Mouse (Mus musculus): ENCODE measurements around the gene 1700013F07Rik. TPM values are rescaled to one million over a fixed set of nuclear protein-coding genes. Genes with fewer than 3 reads are reported as not detected.
A peak's percentile ranks its signal among the peaks of the same experiment; 100 is the strongest.

1700013F07Rik gene
- polyA plus RNA-seq, 1 experiment from 2014 or later: not detected

GRCm38 (mm10) chr3:108536517-108537260 is 2.7 kb downstream of the 1700013F07Rik start, which contains the start of gene 5330417C22Rik:
5330417C22Rik (minus strand) TSS chr3:108536536.
- H3K27ac ChIP-seq (ENCODE audit: low read length): no peak within 1 kb of the TSS
- peak within 1 kb of the TSS; percentile 61 for H3K4me2 ChIP-seq (ENCODE audit: low read depth, low read length)
- H3K9me3 ChIP-seq (ENCODE audit: control insufficient read depth, low read length): no peaks in the 10 kb centered on the region
- H3K9ac ChIP-seq (ENCODE audit: low read depth, low read length): no peak within 1 kb of the TSS
- no peaks in the 10 kb centered on the region for H3K36me3 ChIP-seq (ENCODE audit: control insufficient read depth, insufficient read depth, low read length)
- ATAC-seq: peak; percentile 49
- peaks cover 11% of the 10 kb centered on the region for H3K4me1 ChIP-seq (ENCODE audit: control insufficient read depth, insufficient read depth, low read length)
- WGBS: 1% methylated on average over 35 of the region's 35 CpGs
- peak within 1 kb of the TSS; percentile 34 for H3K4me3 ChIP-seq (ENCODE audit: low read length)
- peaks cover 13% of the 10 kb centered on the region for H3K27me3 ChIP-seq (replicated peaks; ENCODE audit: control insufficient read depth, insufficient read depth, low read length)

GRCm38 (mm10) chr3:108537303-108537702 is 3.4 kb downstream of the 1700013F07Rik start:
- Histone ChIP-seq H3K9ac (ENCODE audit: low read depth, low read length) (no peak overlapping the region), H3K27me3 (replicated peaks; ENCODE audit: control insufficient read depth, insufficient read depth, low read length) (peaks cover 13% of the 10 kb centered on the region), H3K9me3 (ENCODE audit: control insufficient read depth, low read length) (no peaks in the 10 kb centered on the region), H3K4me1 (ENCODE audit: control insufficient read depth, insufficient read depth, low read length) (peaks cover 11% of the 10 kb centered on the region), H3K27ac (ENCODE audit: low read length) (no peak overlapping the region), H3K36me3 (ENCODE audit: control insufficient read depth, insufficient read depth, low read length) (no peaks in the 10 kb centered on the region), H3K4me3 (ENCODE audit: low read length) (0 out of 2 replicates have a peak overlapping the region, but pooled peaks have one; percentile 16), H3K4me2 (ENCODE audit: low read depth, low read length) (peak overlapping the region; percentile 45)
- ATAC-seq: peak; percentile 63
- 6% methylated on average over 17 of the region's 17 CpGs for WGBS

- H3K27me3 ChIP-seq (replicated peaks; ENCODE audit: control insufficient read depth, insufficient read depth, low read length): no peaks in the 10 kb centered on the region
- no peaks in the 10 kb centered on the region for H3K36me3 ChIP-seq (ENCODE audit: control insufficient read depth, insufficient read depth, low read length)
- H3K4me3 ChIP-seq (ENCODE audit: low read length): no peak overlapping the region
- 81% methylated on average over 11 of the region's 11 CpGs for WGBS
- H3K9me3 ChIP-seq (ENCODE audit: control insufficient read depth, low read length): no peaks in the 10 kb centered on the region
- H3K4me1 ChIP-seq (ENCODE audit: control insufficient read depth, insufficient read depth, low read length): no peaks in the 10 kb centered on the region
- H3K27ac ChIP-seq (ENCODE audit: low read length): no peak overlapping the region
- H3K4me2 ChIP-seq (ENCODE audit: low read depth, low read length): no peak overlapping the region
- no peak overlapping the region for H3K9ac ChIP-seq (ENCODE audit: low read depth, low read length)
- no peak for ATAC-seq
These were observed 8.3 kb downstream of the 1700013F07Rik start for GRCm38 (mm10) chr3:108542299-108542698.

- no peaks in the 10 kb centered on the region for H3K9me3 ChIP-seq (ENCODE audit: control insufficient read depth, low read length)
- H3K27ac ChIP-seq (ENCODE audit: low read length): peak overlapping the region; percentile 88
- H3K27me3 ChIP-seq (replicated peaks; ENCODE audit: control insufficient read depth, insufficient read depth, low read length): no peaks in the 10 kb centered on the region
- peak overlapping the region; percentile 85 for H3K9ac ChIP-seq (ENCODE audit: low read depth, low read length)
- peak overlapping the region; percentile 79 for H3K4me2 ChIP-seq (ENCODE audit: low read depth, low read length)
- H3K4me1 ChIP-seq (ENCODE audit: control insufficient read depth, insufficient read depth, low read length): 0 out of 2 replicates have a peak, but pooled peaks cover 4% of the 10 kb centered on the region
- peak; percentile 82 for ATAC-seq
- under 1% methylated on average over 42 of the region's 42 CpGs for WGBS
- H3K36me3 ChIP-seq (ENCODE audit: control insufficient read depth, insufficient read depth, low read length): no peaks in the 10 kb centered on the region
- H3K4me3 ChIP-seq (ENCODE audit: low read length): peak overlapping the region; percentile 80
These were observed 20.2 kb downstream of the 1700013F07Rik start for GRCm38 (mm10) chr3:108554111-108554561.

GRCm38 (mm10) chr3:108554587-108555312 is 20.8 kb downstream of the 1700013F07Rik start:
- ATAC-seq: peak; percentile 97
- H3K27me3 ChIP-seq (replicated peaks; ENCODE audit: control insufficient read depth, insufficient read depth, low read length): no peaks in the 10 kb centered on the region
- peak overlapping the region; percentile 85 for H3K9ac ChIP-seq (ENCODE audit: low read depth, low read length)
- peak overlapping the region; percentile 88 for H3K27ac ChIP-seq (ENCODE audit: low read length)
- H3K4me2 ChIP-seq (ENCODE audit: low read depth, low read length): peak overlapping the region; percentile 79
- no peaks in the 10 kb centered on the region for H3K9me3 ChIP-seq (ENCODE audit: control insufficient read depth, low read length)
- H3K4me3 ChIP-seq (ENCODE audit: low read length): peak overlapping the region; percentile 80
- H3K4me1 ChIP-seq (ENCODE audit: control insufficient read depth, insufficient read depth, low read length): 0 out of 2 replicates have a peak, but pooled peaks cover 4% of the 10 kb centered on the region
- WGBS: 18% methylated on average over 21 of the region's 22 CpGs
- peaks cover 1% of the 10 kb centered on the region; the same call in 1 of the 2 replicates for H3K36me3 ChIP-seq (ENCODE audit: control insufficient read depth, insufficient read depth, low read length)

GRCm38 (mm10) chr3:108557888-108558287 is 23.9 kb downstream of the 1700013F07Rik start:
- Histone ChIP-seq H3K9me3 (ENCODE audit: control insufficient read depth, low read length) (no peaks in the 10 kb centered on the region), H3K4me3 (ENCODE audit: low read length) (no peak overlapping the region), H3K4me2 (ENCODE audit: low read depth, low read length) (no peak overlapping the region), H3K9ac (ENCODE audit: low read depth, low read length) (no peak overlapping the region), H3K27me3 (replicated peaks; ENCODE audit: control insufficient read depth, insufficient read depth, low read length) (no peaks in the 10 kb centered on the region), H3K27ac (ENCODE audit: low read length) (no peak overlapping the region), H3K4me1 (ENCODE audit: control insufficient read depth, insufficient read depth, low read length) (peaks cover 4% of the 10 kb centered on the region), H3K36me3 (ENCODE audit: control insufficient read depth, insufficient read depth, low read length) (peaks cover 3% of the 10 kb centered on the region; the same call in 1 of the 2 replicates)
- 94% methylated on average over 4 of the region's 4 CpGs for WGBS
- ATAC-seq: no peak

- Histone ChIP-seq H3K9ac (ENCODE audit: low read depth, low read length) (peak within 1 kb of the TSS; percentile 80), H3K27me3 (replicated peaks; ENCODE audit: control insufficient read depth, insufficient read depth, low read length) (no peaks in the 10 kb centered on the region), H3K4me1 (ENCODE audit: control insufficient read depth, insufficient read depth, low read length) (peaks cover 4% of the 10 kb centered on the region), H3K27ac (ENCODE audit: low read length) (peak within 1 kb of the TSS; percentile 86), H3K4me3 (ENCODE audit: low read length) (peak within 1 kb of the TSS; percentile 80), H3K9me3 (ENCODE audit: control insufficient read depth, low read length) (no peaks in the 10 kb centered on the region), H3K36me3 (ENCODE audit: control insufficient read depth, insufficient read depth, low read length) (peaks cover 3% of the 10 kb centered on the region; the same call in 1 of the 2 replicates), H3K4me2 (ENCODE audit: low read depth, low read length) (peak within 1 kb of the TSS; percentile 90)
- WGBS: under 1% methylated on average over 44 of the region's 45 CpGs
- ATAC-seq: peak; percentile 99
These were observed 28.3 kb downstream of the 1700013F07Rik start, which contains the start of gene Tmem167b for GRCm38 (mm10) chr3:108562133-108562730. Tmem167b (minus strand) TSS chr3:108562466.

- Histone ChIP-seq H3K4me2 (ENCODE audit: low read depth, low read length) (peak overlapping the region; percentile 90), H3K4me1 (ENCODE audit: control insufficient read depth, insufficient read depth, low read length) (peaks cover 4% of the 10 kb centered on the region), H3K4me3 (ENCODE audit: low read length) (peak overlapping the region; percentile 80), H3K27me3 (replicated peaks; ENCODE audit: control insufficient read depth, insufficient read depth, low read length) (no peaks in the 10 kb centered on the region), H3K27ac (ENCODE audit: low read length) (peak overlapping the region; percentile 86), H3K36me3 (ENCODE audit: control insufficient read depth, insufficient read depth, low read length) (peaks cover 3% of the 10 kb centered on the region; the same call in 1 of the 2 replicates), H3K9me3 (ENCODE audit: control insufficient read depth, low read length) (no peaks in the 10 kb centered on the region), H3K9ac (ENCODE audit: low read depth, low read length) (peak overlapping the region; percentile 65)
- peak; percentile 83 for ATAC-seq
- 5% methylated on average over 15 of the region's 15 CpGs for WGBS
These were observed 28.9 kb downstream of the 1700013F07Rik start for GRCm38 (mm10) chr3:108562777-108563271.
